Comparison of ENCODE assay signal across 7 mouse cellular contexts in the genomic region with DNA sequence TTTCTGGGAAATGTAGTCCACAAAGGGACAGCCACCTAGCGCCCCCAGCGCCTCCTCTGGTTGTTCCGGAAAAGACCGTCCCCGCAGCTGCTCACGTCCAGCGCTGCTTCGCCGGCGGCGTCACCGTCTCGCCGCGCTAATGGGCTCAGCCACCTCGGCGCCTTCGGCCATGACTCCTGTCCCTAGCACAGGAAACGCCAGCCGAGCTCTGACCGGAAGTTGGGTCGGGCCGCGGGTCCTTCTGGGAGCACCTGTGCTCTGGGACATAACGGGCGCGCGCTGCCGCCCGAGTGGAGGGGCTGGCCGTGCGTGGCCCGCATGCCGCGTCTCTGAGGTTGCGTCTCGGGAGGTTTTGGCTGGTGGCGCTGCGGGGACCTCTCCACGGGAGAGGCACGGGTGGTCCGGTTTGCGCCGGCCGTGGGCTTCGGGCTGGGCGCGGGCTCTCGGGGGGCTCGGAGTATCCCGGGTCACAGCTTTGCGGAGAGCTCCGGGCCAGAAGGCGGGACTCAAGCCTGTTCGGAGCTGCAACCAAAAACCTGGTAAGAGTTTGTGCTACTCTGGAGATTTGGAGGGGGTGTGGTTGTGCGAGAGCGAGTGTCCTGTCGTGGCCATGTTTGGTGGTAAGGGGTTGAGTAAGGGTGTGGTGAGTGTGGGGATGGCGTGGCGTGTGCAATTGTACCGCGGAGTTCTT. TPM values are rescaled to one million over a fixed set of nuclear protein-coding genes. Genes with fewer than 3 reads are reported as not detected.
DNase-seq lines count a peak whose midpoint lies in the region; ATAC-seq and TF ChIP-seq lines count a peak whose summit lies in the region.

TSS of gene Zfp568 (plus strand) at position 266 of the 691 bp plus-strand sequence.

- under 1% methylated on average over 62 of the region's 62 CpGs for WGBS in embryonic facial prominence, embryonic 12.5 days
- under 1% methylated on average over 62 of the region's 62 CpGs for WGBS in kidney, adult 2 months
- under 1% methylated on average over 62 of the region's 62 CpGs for WGBS in limb, embryonic 12.5 days
- WGBS in midbrain, embryonic 15.5 days = under 1% methylated on average over 62 of the region's 62 CpGs
- WGBS in spleen, adult 2 months = under 1% methylated on average over 62 of the region's 62 CpGs

- peak within 1 kb of the TSS; percentile 78 for H3K4me3 ChIP-seq in embryonic facial prominence, embryonic 12.5 days
- H3K4me3 ChIP-seq in kidney, adult 2 months (ENCODE audit: insufficient read depth, low read depth, low read length) = peak within 1 kb of the TSS; percentile 58
- peak within 1 kb of the TSS; percentile 84 for H3K4me3 ChIP-seq in limb, embryonic 12.5 days (replicated peaks)
- peak within 1 kb of the TSS; percentile 98 for H3K4me3 ChIP-seq in midbrain, embryonic 15.5 days
- peak within 1 kb of the TSS; percentile 67 for H3K4me3 ChIP-seq in spleen, adult 2 months (ENCODE audit: extremely low read depth, insufficient read depth, insufficient read length)

- H3K9me3 ChIP-seq in embryonic facial prominence, embryonic 12.5 days = no peaks in the 10 kb centered on the region
- H3K9me3 ChIP-seq in limb, embryonic 12.5 days = peaks cover 6% of the 10 kb centered on the region; the same call in 1 of the 2 replicates
- H3K9me3 ChIP-seq in midbrain, embryonic 15.5 days = no peaks in the 10 kb centered on the region

- H3K4me2 ChIP-seq in embryonic facial prominence, embryonic 12.5 days (replicated peaks) = peak within 1 kb of the TSS; percentile 55
- H3K4me2 ChIP-seq in limb, embryonic 12.5 days = peak within 1 kb of the TSS; percentile 69
- peak within 1 kb of the TSS; percentile 70 for H3K4me2 ChIP-seq in midbrain, embryonic 15.5 days

- TF ChIP-seq POLR2A in kidney, adult 2 months (IDR thresholded peaks at IDR 0.05; ENCODE audit: low read depth, low read length) = peak; percentile 81
- peak; percentile 86 for TF ChIP-seq POLR2A in spleen, adult 2 months (IDR thresholded peaks at IDR 0.05; ENCODE audit: low read depth, low read length)

- H3K27ac ChIP-seq in embryonic facial prominence, embryonic 12.5 days = peak within 1 kb of the TSS; percentile 96
- peak within 1 kb of the TSS; percentile 66 for H3K27ac ChIP-seq in kidney, adult 2 months (ENCODE audit: insufficient read depth, low read depth, low read length)
- H3K27ac ChIP-seq in limb, embryonic 12.5 days = peak within 1 kb of the TSS; percentile 98
- H3K27ac ChIP-seq in midbrain, embryonic 15.5 days = peak within 1 kb of the TSS; percentile 88
- peak within 1 kb of the TSS; percentile 83 for H3K27ac ChIP-seq in spleen, adult 2 months (ENCODE audit: insufficient read depth, low read length)

- TF ChIP-seq CTCF in kidney, adult 2 months (conservative IDR thresholded peaks at IDR 0.05; ENCODE audit: insufficient read depth, insufficient read length, low read depth, low read length) = peak; percentile 48
- TF ChIP-seq CTCF in spleen, adult 2 months (IDR thresholded peaks at IDR 0.05; ENCODE audit: extremely low read depth, insufficient read depth, insufficient read length, insufficient replicate concordance) = peak; percentile 51; the same call in 1 of the 2 replicates

- ATAC-seq in embryonic facial prominence, embryonic 12.5 days (ENCODE audit: insufficient number of reproducible peaks, insufficient read depth, low FRiP score, low TSS enrichment) = peak; percentile 90
- ATAC-seq in limb, embryonic 12.5 days (ENCODE audit: insufficient number of reproducible peaks, insufficient read depth, low FRiP score, low TSS enrichment, low read depth) = peak; percentile 93
- ATAC-seq in midbrain, embryonic 15.5 days (replicated peaks) = peak; percentile 97

- H3K4me1 ChIP-seq in embryonic facial prominence, embryonic 12.5 days = peaks cover 18% of the 10 kb centered on the region; the same call in 1 of the 2 replicates
- H3K4me1 ChIP-seq in kidney, adult 2 months (ENCODE audit: control insufficient read depth, insufficient read depth, low read length) = peaks cover 10% of the 10 kb centered on the region; the same call in 1 of the 2 replicates
- peaks cover 19% of the 10 kb centered on the region for H3K4me1 ChIP-seq in limb, embryonic 12.5 days (replicated peaks)
- H3K4me1 ChIP-seq in midbrain, embryonic 15.5 days = peaks cover 19% of the 10 kb centered on the region
- no peaks in the 10 kb centered on the region; the same call in 1 of the 2 replicates for H3K4me1 ChIP-seq in spleen, adult 2 months (ENCODE audit: control insufficient read depth, insufficient read depth, insufficient read length)

- peak within 1 kb of the TSS; percentile 79 for H3K9ac ChIP-seq in embryonic facial prominence, embryonic 12.5 days
- H3K9ac ChIP-seq in limb, embryonic 12.5 days (replicated peaks) = peak within 1 kb of the TSS; percentile 87
- H3K9ac ChIP-seq in midbrain, embryonic 15.5 days = peak within 1 kb of the TSS; percentile 94

- DNase-seq in adrenal gland, postnatal 25 days = peak; percentile 93
- DNase-seq in heart, adult 18-20 months = peak; percentile 94 to 97
- peak; percentile 98 for DNase-seq in kidney, adult 2 months
- DNase-seq in spleen, adult 2 months (ENCODE audit: low read depth in 1 of 2, low spot score in 2 of 2) = peak; percentile 53 to 86

- peaks cover 27% of the 10 kb centered on the region for H3K36me3 ChIP-seq in embryonic facial prominence, embryonic 12.5 days
- no peaks in the 10 kb centered on the region for H3K36me3 ChIP-seq in kidney, adult 2 months (ENCODE audit: control insufficient read depth, insufficient read depth, low read length)
- peaks cover 27% of the 10 kb centered on the region for H3K36me3 ChIP-seq in limb, embryonic 12.5 days
- peaks cover 9% of the 10 kb centered on the region for H3K36me3 ChIP-seq in midbrain, embryonic 15.5 days (replicated peaks)
- peaks cover 1% of the 10 kb centered on the region; the same call in 1 of the 2 replicates for H3K36me3 ChIP-seq in spleen, adult 2 months (ENCODE audit: control insufficient read depth, insufficient read depth, low read length)

- no peaks in the 10 kb centered on the region for H3K27me3 ChIP-seq in embryonic facial prominence, embryonic 12.5 days
- no peaks in the 10 kb centered on the region for H3K27me3 ChIP-seq in kidney, adult 2 months (replicated peaks; ENCODE audit: control insufficient read depth, insufficient read depth, low read length)
- no peaks in the 10 kb centered on the region for H3K27me3 ChIP-seq in limb, embryonic 12.5 days
- no peaks in the 10 kb centered on the region for H3K27me3 ChIP-seq in midbrain, embryonic 15.5 days (replicated peaks)
- no peaks in the 10 kb centered on the region for H3K27me3 ChIP-seq in spleen, adult 2 months (ENCODE audit: control insufficient read depth, insufficient read depth, low read length)

RNA-seq across cellular contexts. Expression of gene Zfp568, which starts in this region (rescaled TPM):
- total RNA-seq in adrenal gland, postnatal 25 days (2021) = 10.1 and 10.4 TPM in 2 replicates
- 20.4 and 23.2 TPM in 2 replicates for polyA plus RNA-seq in embryonic facial prominence, embryonic 12.5 days (2016; fragmentation: Nextera tagmentation; extraction: Ambion mirVana)
- 10 to 100 TPM; 24.0 to 31.6 TPM for total RNA-seq in heart, adult 18-20 months (2021)
- polyA plus RNA-seq in kidney, adult 2 months (2012; rRNA removed) = 4.5 and 5.0 TPM in 2 replicates
- polyA plus RNA-seq in limb, embryonic 12.5 days (2016; fragmentation: Nextera tagmentation; extraction: Ambion mirVana) = 31.5 and 33.0 TPM in 2 replicates
- 6.0 and 7.0 TPM in 2 replicates for polyA plus RNA-seq in midbrain, embryonic 15.5 days (2015; fragmentation: Nextera tagmentation; extraction: Ambion mirVana)
- 3.0 and 3.1 TPM in 2 replicates for polyA plus RNA-seq in spleen, adult 2 months (2012; rRNA removed)

Comparison
In these comparisons a context has a peak if more than half of its experiments do, and no peak if none do; other contexts are left out.
1. Peak in every context shown above with its lines: DNase-seq, ATAC-seq, H3K4me3 ChIP-seq and H3K27ac ChIP-seq.